Mouse (Mus musculus) heart, embryonic 11.5 days (tissue): ENCODE measurements around the gene 4931440F15Rik. TPM values are rescaled to one million over a fixed set of nuclear protein-coding genes. Genes with fewer than 3 reads are reported as not detected.
"Not testable (repeated sequence)": the region's sequence is repeated elsewhere in the genome, so short reads cannot be mapped to it uniquely, and the experiment has no call there.

Source experiments
- ATAC-seq: fragments of 200-750 bp; cut with Nextera tagmentation; replicated peaks from 2 replicates; pipeline ENCODE4 v1.8.0; 2017; ENCODE audit warnings: moderate library complexity; ENCODE audit not compliant: insufficient number of reproducible peaks, low FRiP score, low TSS enrichment
- H3K27ac ChIP-seq: fragments of 300-500 bp; sonication (generic); 2 replicates; pipeline ENCODE4 v1.5.1; 2014; ENCODE audit warnings: mild to moderate bottlenecking, low read depth, low read length
- H3K27me3 ChIP-seq: fragments of 300-500 bp; sonication (generic); 2 replicates; pipeline ENCODE4 v1.6.1; 2014; ENCODE audit warnings: mild to moderate bottlenecking, low read length, mixed read lengths; ENCODE audit not compliant: control insufficient read depth, insufficient read depth
- H3K36me3 ChIP-seq: fragments of 300-500 bp; sonication (generic); 2 replicates; pipeline ENCODE4 v1.6.1; 2014; ENCODE audit warnings: mild to moderate bottlenecking, low read length, moderate library complexity, mixed read lengths; ENCODE audit not compliant: control insufficient read depth, insufficient read depth
- H3K4me1 ChIP-seq: fragments of 300-500 bp; sonication (generic); 2 replicates; pipeline ENCODE4 v1.6.1; 2014; ENCODE audit warnings: low read length; ENCODE audit not compliant: control insufficient read depth, insufficient read depth
- H3K4me2 ChIP-seq: fragments of 300-500 bp; sonication (generic); 2 replicates; pipeline ENCODE4 v1.6.1; 2014; ENCODE audit warnings: mild to moderate bottlenecking, moderate library complexity
- H3K4me3 ChIP-seq: fragments of 300-500 bp; sonication (generic); 2 replicates; pipeline ENCODE4 v1.5.1; 2014; ENCODE audit warnings: low read depth, low read length
- H3K9ac ChIP-seq: fragments of 300-500 bp; sonication (generic); 2 replicates; pipeline ENCODE4 v1.6.1; 2014; ENCODE audit warnings: mild to moderate bottlenecking, low read depth, low read length, moderate library complexity
- H3K9me3 ChIP-seq: fragments of 300-500 bp; sonication (generic); replicated peaks from 2 replicates; pipeline ENCODE4 v1.6.1; 2016; ENCODE audit warnings: low read length; ENCODE audit not compliant: control insufficient read depth
- WGBS: fragments of 180-500 bp; shearing (Covaris S2); extraction: QIAGEN DNeasy Blood & Tissue Kit; methylation state at CpG from one replicate; pipeline ENCODE4 v1.1.7; 2014; ENCODE audit not compliant: insufficient replicate concordance; 5-methylcytosine and 5-hydroxymethylcytosine counted together
- polyA plus RNA-seq: library from polyadenylated mRNA; unstranded; fragments of >200 nt; fragmentation: Nextera tagmentation; extraction: Ambion mirVana; gene quantifications from 2 replicates; pipeline ENCODE4 v1.2.1, GENCODE M21; 2014

The 4931440F15Rik gene
- 0.15 and 0.21 TPM in 2 replicates for polyA plus RNA-seq

DNA sequence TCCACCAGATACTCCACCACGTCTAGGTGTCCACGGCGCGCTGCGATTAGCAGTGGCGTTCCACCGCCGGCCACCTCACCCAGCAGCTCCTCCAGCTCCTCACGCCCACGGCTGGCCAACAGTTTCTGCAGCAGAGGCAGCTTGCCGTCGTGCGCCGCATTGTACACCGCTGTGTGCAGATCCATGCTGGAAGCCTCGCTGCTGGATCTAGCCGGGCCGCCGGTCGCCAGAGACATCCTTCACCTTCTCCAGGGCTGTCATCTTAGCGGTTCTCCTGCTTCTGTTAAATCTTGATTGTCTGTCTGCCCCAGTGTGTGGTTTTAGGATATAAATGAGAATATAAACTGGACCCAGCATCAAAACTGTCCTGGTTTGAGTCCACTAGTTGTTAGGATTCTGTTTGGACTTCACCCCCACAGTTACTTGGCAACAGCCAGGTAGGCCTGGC is at the start of gene 4931440F15Rik:
Gene 4931440F15Rik (minus strand): TSS at position 398 of the 448 bp plus-strand sequence.
- peak within 1 kb of the TSS; percentile 41 for H3K4me3 ChIP-seq
- H3K27me3 ChIP-seq: peaks cover 13% of the 10 kb centered on the region; the same call in 1 of the 2 replicates
- H3K27ac ChIP-seq: peak within 1 kb of the TSS; percentile 29; the same call in 1 of the 2 replicates
- H3K4me2 ChIP-seq: peak within 1 kb of the TSS; percentile 68
- H3K9me3 ChIP-seq, H3K36me3 ChIP-seq, ATAC-seq, H3K9ac ChIP-seq: not testable (repeated sequence)
- H3K4me1 ChIP-seq: peaks cover 15% of the 10 kb centered on the region
- WGBS: 25% methylated on average over 21 of the region's 21 CpGs

DNA sequence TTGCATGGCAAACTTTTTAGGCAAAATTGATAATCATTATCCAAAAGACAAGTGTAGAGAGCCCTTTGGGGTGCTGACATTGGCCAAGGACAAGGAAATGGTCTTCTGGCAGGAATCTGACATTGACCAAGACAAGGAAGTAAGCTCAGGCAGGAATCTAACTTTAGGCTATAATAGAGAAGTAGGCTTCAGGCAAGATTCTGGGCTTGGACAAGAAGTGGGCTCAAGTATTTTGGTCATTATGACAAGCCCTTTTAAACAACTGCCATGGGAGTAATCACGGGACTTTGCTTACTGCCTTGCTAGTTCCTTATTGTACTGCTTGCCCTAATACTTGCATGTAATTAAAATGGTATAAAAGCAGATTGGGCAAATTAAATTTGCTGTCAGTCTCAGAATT is 49.3 kb upstream of the 4931440F15Rik start:
- not testable (repeated sequence) for H3K36me3 ChIP-seq, H3K9ac ChIP-seq, ATAC-seq, H3K9me3 ChIP-seq, H3K27ac ChIP-seq, H3K27me3 ChIP-seq, H3K4me2 ChIP-seq, H3K4me1 ChIP-seq, H3K4me3 ChIP-seq
- WGBS: 83% methylated on average over 1 of the region's 1 CpGs

DNA sequence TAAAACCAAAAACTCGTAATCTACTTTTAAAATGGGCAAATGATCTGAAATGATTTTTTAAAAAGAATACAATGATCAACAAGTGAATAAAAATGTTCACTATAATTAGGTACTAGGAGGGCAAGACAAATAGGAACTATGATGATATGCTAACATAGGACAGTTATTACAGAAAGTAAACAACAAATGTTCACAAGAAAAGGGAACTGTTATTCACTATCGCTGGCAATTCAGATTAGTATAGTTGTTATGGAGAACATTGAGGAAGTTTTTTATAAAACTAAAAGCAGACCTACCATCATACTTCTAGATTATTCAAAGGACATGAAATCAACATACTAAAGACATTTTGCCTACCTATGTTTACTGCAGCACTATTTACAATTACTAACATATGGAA is 44.7 kb upstream of the 4931440F15Rik start:
- 75% methylated on average over 2 of the region's 2 CpGs for WGBS
- no peak for ATAC-seq
- Histone ChIP-seq H3K27me3 (no peaks in the 10 kb centered on the region), H3K4me2 (no peak overlapping the region), H3K9ac (no peak overlapping the region), H3K36me3 (no peaks in the 10 kb centered on the region), H3K9me3 (no peaks in the 10 kb centered on the region), H3K4me3 (no peak overlapping the region), H3K4me1 (no peaks in the 10 kb centered on the region), H3K27ac (no peak overlapping the region)

- no peaks in the 10 kb centered on the region for H3K27me3 ChIP-seq
Observed at GRCm38 (mm10) chr11:29864269-29864668, 38.8 kb upstream of the 4931440F15Rik start.

GRCm38 (mm10) chr11:29861750-29862397 is 36.4 kb upstream of the 4931440F15Rik start:
- no peaks in the 10 kb centered on the region for H3K9me3 ChIP-seq
- no peak overlapping the region for H3K4me2 ChIP-seq
- H3K27me3 ChIP-seq: no peaks in the 10 kb centered on the region
- ATAC-seq: no peak
- no peaks in the 10 kb centered on the region for H3K36me3 ChIP-seq
- no peaks in the 10 kb centered on the region for H3K4me1 ChIP-seq
- WGBS: 52% methylated on average over 2 of the region's 2 CpGs
- no peak overlapping the region for H3K27ac ChIP-seq
- H3K9ac ChIP-seq: no peak overlapping the region
- no peak overlapping the region for H3K4me3 ChIP-seq

More at GRCm38 (mm10) chr11:29864269-29864668, 38.8 kb upstream of the 4931440F15Rik start:
- H3K4me1 ChIP-seq: no peaks in the 10 kb centered on the region
- H3K36me3 ChIP-seq: no peaks in the 10 kb centered on the region
- no peaks in the 10 kb centered on the region for H3K9me3 ChIP-seq
- no peak overlapping the region for H3K4me3 ChIP-seq
- no peak overlapping the region for H3K27ac ChIP-seq
- H3K4me2 ChIP-seq: no peak overlapping the region
- no peak overlapping the region for H3K9ac ChIP-seq
- ATAC-seq: no peak

- no peak overlapping the region for H3K4me2 ChIP-seq
- no peaks in the 10 kb centered on the region for H3K27me3 ChIP-seq
- ATAC-seq: no peak
- H3K4me3 ChIP-seq: no peak overlapping the region
- H3K9ac ChIP-seq: no peak overlapping the region
- 78% methylated on average over 2 of the region's 2 CpGs for whole genome bisulfite sequencing
- H3K4me1 ChIP-seq: no peaks in the 10 kb centered on the region
- H3K36me3 ChIP-seq: no peaks in the 10 kb centered on the region
- no peak overlapping the region for H3K27ac ChIP-seq
- no peaks in the 10 kb centered on the region for H3K9me3 ChIP-seq
Observed at GRCm38 (mm10) chr11:29861040-29861439, 35.6 kb upstream of the 4931440F15Rik start.

DNA sequence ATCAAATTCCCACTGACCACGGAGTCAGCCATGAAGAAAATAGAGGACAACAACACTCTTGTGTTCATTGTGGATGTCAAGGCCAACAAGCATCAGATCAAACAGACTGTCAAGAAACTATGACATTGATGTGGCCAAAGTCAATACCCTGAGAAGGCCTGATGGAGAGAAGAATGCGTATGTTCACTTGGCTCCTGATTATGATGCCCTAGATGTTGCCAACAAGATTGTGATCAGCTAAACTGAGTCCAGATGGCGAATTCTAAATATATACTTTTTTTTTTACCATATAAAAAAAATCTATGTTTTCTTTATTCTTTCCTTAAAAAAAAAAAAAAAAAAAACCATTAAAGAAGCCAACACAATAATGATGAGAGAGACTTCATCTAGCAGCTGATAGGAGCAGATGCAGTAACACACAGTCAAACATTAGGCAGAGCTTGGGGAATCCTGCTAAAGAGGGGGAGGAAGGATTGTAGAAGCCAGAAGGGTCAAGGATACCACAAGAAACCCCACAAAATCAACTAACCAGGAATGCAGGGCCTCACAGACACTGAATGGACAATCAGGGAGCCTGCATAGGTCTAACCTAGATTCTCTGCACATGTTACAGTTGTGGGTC is 15.2 kb upstream of the 4931440F15Rik start:
- H3K9ac ChIP-seq: no peak overlapping the region
- no peaks in the 10 kb centered on the region for H3K9me3 ChIP-seq
- H3K36me3 ChIP-seq: no peaks in the 10 kb centered on the region
- H3K4me2 ChIP-seq: no peak overlapping the region
- ATAC-seq: no peak
- 90% methylated on average over 3 of the region's 3 CpGs for WGBS
- no peak overlapping the region for H3K4me3 ChIP-seq
- no peaks in the 10 kb centered on the region for H3K27me3 ChIP-seq
- H3K27ac ChIP-seq: peak overlapping the region; percentile 65
- no peaks in the 10 kb centered on the region; the same call in none of the 2 replicates for H3K4me1 ChIP-seq

- peak overlapping the region; percentile 65; the same call in 1 of the 2 replicates for H3K27ac ChIP-seq
- no peaks in the 10 kb centered on the region for H3K27me3 ChIP-seq
- WGBS: 22% methylated on average over 3 of the region's 3 CpGs
- no peaks in the 10 kb centered on the region for H3K36me3 ChIP-seq
- no peak overlapping the region for H3K9ac ChIP-seq
- H3K4me3 ChIP-seq: no peak overlapping the region
- peak; percentile 94 for ATAC-seq
- no peaks in the 10 kb centered on the region for H3K9me3 ChIP-seq
- no peak overlapping the region for H3K4me2 ChIP-seq
- H3K4me1 ChIP-seq: no peaks in the 10 kb centered on the region; the same call in none of the 2 replicates
Observed at GRCm38 (mm10) chr11:29839781-29840180, 14.3 kb upstream of the 4931440F15Rik start.

GRCm38 (mm10) chr11:29837066-29837465 is 11.6 kb upstream of the 4931440F15Rik start:
- Histone ChIP-seq H3K4me2 (no peak overlapping the region), H3K9ac (no peak overlapping the region), H3K27ac (no peak overlapping the region), H3K4me3 (no peak overlapping the region), H3K4me1 (no peaks in the 10 kb centered on the region; the same call in none of the 2 replicates), H3K27me3 (no peaks in the 10 kb centered on the region), H3K36me3 (no peaks in the 10 kb centered on the region), H3K9me3 (no peaks in the 10 kb centered on the region)
- ATAC-seq: no peak
